Mouse (Mus musculus) testis, adult 2 months (tissue): ENCODE data around the gene Grik2.

Source experiments
- CTCF ChIP-seq: fragments of 200-500 bp; IDR thresholded peaks from 2 replicates; pipeline ENCODE4 v1.5.1; 2012; ENCODE audit warnings: low read depth, mild to moderate bottlenecking, inconsistent platforms, low read length, moderate library complexity; ENCODE audit not compliant: control insufficient read depth, insufficient read depth, insufficient replicate concordance
- POLR2A ChIP-seq: fragments of 200-500 bp; IDR thresholded peaks from 2 replicates; pipeline ENCODE4 v1.6.1; 2012; ENCODE audit warnings: low read depth, mild to moderate bottlenecking, inconsistent platforms, low read length, moderate library complexity; ENCODE audit not compliant: control insufficient read depth

- TF ChIP-seq CTCF (no peak), POLR2A (no peak)
These were observed 347.2 kb downstream of the Grik2 start for GRCm38 (mm10) chr10:49441369-49441768.
